Mouse (Mus musculus): ENCODE data around the gene Cbs.

DNA sequence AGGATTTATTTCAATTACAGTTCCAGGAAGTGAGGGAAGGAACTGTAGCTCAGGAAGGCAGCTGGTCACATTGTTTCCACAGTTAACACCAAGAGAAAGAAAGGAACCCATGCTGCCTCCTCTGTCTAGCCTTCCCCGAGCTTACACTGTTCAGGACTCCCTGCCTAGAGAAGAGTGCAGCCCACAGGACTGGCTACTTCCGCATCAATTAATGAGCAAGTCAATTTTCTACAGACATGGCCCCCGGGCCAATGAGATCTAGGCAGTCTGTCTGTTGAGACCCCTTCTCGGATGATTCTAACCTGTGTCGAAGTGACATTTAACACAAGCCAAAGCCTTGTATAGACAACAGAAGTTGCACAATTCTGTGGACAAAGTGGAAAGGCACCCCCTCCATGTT lies 2.1 kb downstream of the Cbs start:
- TF ChIP-seq GATA1 (IDR thresholded peaks at IDR 0.05; ENCODE audit: borderline replicate concordance, low read length) (no peak), FLI1 (IDR thresholded peaks at IDR 0.05; ENCODE audit: low read length) (no peak)
